Mouse (Mus musculus) embryonic fibroblast, embryonic 13.5 days (primary cell): ENCODE data around the gene Prss57.

ENCODE experiments used
- CTCF ChIP-seq: IDR thresholded peaks from 2 replicates; pipeline ENCODE4 v1.5.1; 2011; ENCODE audit warnings: mild to moderate bottlenecking, control low read depth, low read length, moderate library complexity, borderline replicate concordance; ENCODE audit not compliant: insufficient read depth
- POLR2A ChIP-seq: IDR thresholded peaks from 2 replicates; pipeline ENCODE4 v1.6.1; 2011; ENCODE audit warnings: low read depth, mild to moderate bottlenecking, control low read depth, low read length, moderate library complexity

DNA sequence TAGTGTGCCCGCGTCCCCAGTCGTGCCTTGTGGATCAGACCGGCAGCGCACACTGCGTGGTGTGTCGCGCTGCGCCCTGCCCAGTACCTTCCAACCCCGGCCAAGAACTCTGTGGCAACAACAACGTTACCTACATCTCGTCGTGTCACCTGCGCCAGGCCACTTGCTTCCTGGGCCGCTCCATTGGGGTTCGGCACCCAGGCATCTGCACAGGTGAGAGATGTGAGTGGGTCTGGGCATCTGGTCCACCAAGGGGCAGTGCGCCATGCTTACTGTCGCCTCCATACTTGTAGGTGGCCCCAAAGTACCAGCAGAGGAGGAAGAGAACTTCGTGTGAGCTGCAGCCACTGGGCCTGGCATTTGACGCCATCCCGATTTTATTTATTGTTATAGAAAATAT, 9.6 kb downstream of the Prss57 start:
- TF ChIP-seq CTCF (no peak), POLR2A (no peak)
